Mouse (Mus musculus): Measurements from ENCODE around the gene Ifnk. TPM values are rescaled to one million over a fixed set of nuclear protein-coding genes. Genes with fewer than 3 reads are reported as not detected.

The Ifnk gene
- polyA plus RNA-seq, 1 experiment from 2014 or later = 0.36 TPM

- H3K9ac ChIP-seq (replicated peaks; ENCODE audit: low read length) = peak within 1 kb of the TSS; percentile 77
- no peaks in the 10 kb centered on the region for H3K36me3 ChIP-seq (replicated peaks; ENCODE audit: control insufficient read depth, insufficient read depth, low read depth, low read length)
- under 1% methylated on average over 50 of the region's 50 CpGs for WGBS
- peak within 1 kb of the TSS; percentile 52 for H3K27ac ChIP-seq (replicated peaks; ENCODE audit: low read depth, low read length)
- H3K4me3 ChIP-seq (ENCODE audit: low read depth, low read length) = peak within 1 kb of the TSS; percentile 65
- H3K4me1 ChIP-seq (ENCODE audit: control insufficient read depth, insufficient read depth, low read length) = no peaks in the 10 kb centered on the region
- peak; percentile 83 for ATAC-seq (replicated peaks; ENCODE audit: insufficient number of reproducible peaks, low FRiP score, low TSS enrichment, low read depth)
- H3K27me3 ChIP-seq (ENCODE audit: control insufficient read depth, insufficient read depth, low read length) = no peaks in the 10 kb centered on the region
- peak; percentile 90 for DNase-seq (ENCODE audit: low spot score)
- no peaks in the 10 kb centered on the region for H3K9me3 ChIP-seq (replicated peaks; ENCODE audit: control insufficient read depth, low read length)
- peak within 1 kb of the TSS; percentile 46 for H3K4me2 ChIP-seq (ENCODE audit: low read depth, low read length)
Measured at GRCm38 (mm10) chr4:35156751-35157611, 5.1 kb downstream of the Ifnk start, which contains the start of gene Mob3b. Mob3b (minus strand) TSS chr4:35157484.

DNA sequence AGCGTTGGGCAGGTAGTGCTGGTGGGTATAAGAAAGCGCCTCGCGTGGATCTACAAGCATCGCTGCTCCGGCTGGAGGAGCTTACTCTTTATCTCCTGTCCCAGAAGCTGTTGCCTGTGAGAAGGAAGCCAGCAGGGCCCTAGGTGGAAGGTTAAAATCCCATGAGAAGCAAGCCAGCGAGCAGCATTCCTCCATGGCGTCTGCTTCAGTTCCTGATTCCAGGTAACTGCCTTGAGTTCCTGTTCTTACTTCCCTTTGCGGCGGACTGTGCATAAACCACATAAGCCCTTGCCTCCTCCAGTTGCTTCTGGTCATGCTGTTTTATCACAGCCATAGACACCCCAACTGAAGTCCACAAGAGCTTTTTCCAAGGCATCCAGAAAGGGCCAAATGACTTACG lies 6.0 kb downstream of the Ifnk start:
- Histone ChIP-seq H3K27ac (replicated peaks; ENCODE audit: low read depth, low read length) (no peak overlapping the region), H3K27me3 (ENCODE audit: control insufficient read depth, insufficient read depth, low read length) (no peaks in the 10 kb centered on the region), H3K4me1 (ENCODE audit: control insufficient read depth, insufficient read depth, low read length) (no peaks in the 10 kb centered on the region), H3K4me3 (ENCODE audit: low read depth, low read length) (no peak overlapping the region), H3K36me3 (replicated peaks; ENCODE audit: control insufficient read depth, insufficient read depth, low read depth, low read length) (no peaks in the 10 kb centered on the region), H3K9ac (replicated peaks; ENCODE audit: low read length) (no peak overlapping the region), H3K9me3 (replicated peaks; ENCODE audit: control insufficient read depth, low read length) (no peaks in the 10 kb centered on the region), H3K4me2 (ENCODE audit: low read depth, low read length) (no peak overlapping the region)
- ATAC-seq (replicated peaks; ENCODE audit: insufficient number of reproducible peaks, low FRiP score, low TSS enrichment, low read depth) (no peak), DNase-seq (ENCODE audit: low spot score) (no peak)
- 66% methylated on average over 11 of the region's 11 CpGs for WGBS

DNA sequence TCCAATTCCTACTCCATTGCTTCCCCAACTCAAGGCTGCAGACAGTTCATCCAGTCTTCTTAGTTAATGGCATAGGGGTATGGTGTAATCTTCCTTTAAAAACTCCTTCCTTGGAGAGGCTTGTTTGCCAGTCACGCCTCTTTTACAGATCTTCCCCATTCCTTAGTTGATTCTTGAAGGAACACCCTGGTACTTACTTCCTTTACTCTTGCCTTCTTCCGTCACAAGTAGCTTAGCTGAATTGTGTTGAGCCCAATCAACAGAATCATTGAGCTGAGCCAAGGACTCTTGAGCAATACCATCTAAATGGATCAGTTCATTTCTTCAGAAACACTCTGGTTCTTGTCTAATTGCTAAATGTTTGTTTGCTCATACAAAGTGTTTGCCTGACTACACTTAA lies 13.4 kb downstream of the Ifnk start:
- no peaks in the 10 kb centered on the region for H3K9me3 ChIP-seq (replicated peaks; ENCODE audit: control insufficient read depth, low read length)
- ATAC-seq (replicated peaks; ENCODE audit: insufficient number of reproducible peaks, low FRiP score, low TSS enrichment, low read depth) (no peak), DNase-seq (ENCODE audit: low spot score) (no peak)
- no peak overlapping the region for H3K27ac ChIP-seq (replicated peaks; ENCODE audit: low read depth, low read length)
- no peak overlapping the region for H3K4me3 ChIP-seq (ENCODE audit: low read depth, low read length)
- H3K9ac ChIP-seq (replicated peaks; ENCODE audit: low read length) = no peak overlapping the region
- H3K27me3 ChIP-seq (ENCODE audit: control insufficient read depth, insufficient read depth, low read length) = no peaks in the 10 kb centered on the region
- H3K4me2 ChIP-seq (ENCODE audit: low read depth, low read length) = no peak overlapping the region
- no peaks in the 10 kb centered on the region for H3K4me1 ChIP-seq (ENCODE audit: control insufficient read depth, insufficient read depth, low read length)
- WGBS = 79% methylated on average over 2 of the region's 2 CpGs
- no peaks in the 10 kb centered on the region for H3K36me3 ChIP-seq (replicated peaks; ENCODE audit: control insufficient read depth, insufficient read depth, low read depth, low read length)

GRCm38 (mm10) chr4:35165947-35166346 lies 14.1 kb downstream of the Ifnk start:
- no peaks in the 10 kb centered on the region for H3K36me3 ChIP-seq (replicated peaks; ENCODE audit: control insufficient read depth, insufficient read depth, low read depth, low read length)
- no peaks in the 10 kb centered on the region for H3K9me3 ChIP-seq (replicated peaks; ENCODE audit: control insufficient read depth, low read length)
- no peak overlapping the region for H3K9ac ChIP-seq (replicated peaks; ENCODE audit: low read length)
- H3K4me2 ChIP-seq (ENCODE audit: low read depth, low read length) = no peak overlapping the region
- no peak overlapping the region for H3K27ac ChIP-seq (replicated peaks; ENCODE audit: low read depth, low read length)
- H3K27me3 ChIP-seq (ENCODE audit: control insufficient read depth, insufficient read depth, low read length) = no peaks in the 10 kb centered on the region
- no peak overlapping the region for H3K4me3 ChIP-seq (ENCODE audit: low read depth, low read length)
- H3K4me1 ChIP-seq (ENCODE audit: control insufficient read depth, insufficient read depth, low read length) = no peaks in the 10 kb centered on the region
- no peak for ATAC-seq (replicated peaks; ENCODE audit: insufficient number of reproducible peaks, low FRiP score, low TSS enrichment, low read depth)
- no peak for DNase-seq (ENCODE audit: low spot score)
- WGBS = 75% methylated on average over 3 of the region's 3 CpGs

- DNase-seq (ENCODE audit: low spot score) = no peak
- no peaks in the 10 kb centered on the region for H3K36me3 ChIP-seq (replicated peaks; ENCODE audit: control insufficient read depth, insufficient read depth, low read depth, low read length)
- H3K27ac ChIP-seq (replicated peaks; ENCODE audit: low read depth, low read length) = no peak overlapping the region
- H3K4me1 ChIP-seq (ENCODE audit: control insufficient read depth, insufficient read depth, low read length) = no peaks in the 10 kb centered on the region
- no peak overlapping the region for H3K9ac ChIP-seq (replicated peaks; ENCODE audit: low read length)
- H3K4me3 ChIP-seq (ENCODE audit: low read depth, low read length) = no peak overlapping the region
- no peak for ATAC-seq (replicated peaks; ENCODE audit: insufficient number of reproducible peaks, low FRiP score, low TSS enrichment, low read depth)
- H3K27me3 ChIP-seq (ENCODE audit: control insufficient read depth, insufficient read depth, low read length) = no peaks in the 10 kb centered on the region
- H3K4me2 ChIP-seq (ENCODE audit: low read depth, low read length) = no peak overlapping the region
- H3K9me3 ChIP-seq (replicated peaks; ENCODE audit: control insufficient read depth, low read length) = no peaks in the 10 kb centered on the region
- 73% methylated on average over 5 of the region's 5 CpGs for WGBS
Measured at GRCm38 (mm10) chr4:35167855-35168254, 16.0 kb downstream of the Ifnk start.

- no peaks in the 10 kb centered on the region for H3K27me3 ChIP-seq (ENCODE audit: control insufficient read depth, insufficient read depth, low read length)
- H3K4me2 ChIP-seq (ENCODE audit: low read depth, low read length) = no peak overlapping the region
- no peaks in the 10 kb centered on the region for H3K4me1 ChIP-seq (ENCODE audit: control insufficient read depth, insufficient read depth, low read length)
- no peaks in the 10 kb centered on the region for H3K9me3 ChIP-seq (replicated peaks; ENCODE audit: control insufficient read depth, low read length)
- no peak overlapping the region for H3K4me3 ChIP-seq (ENCODE audit: low read depth, low read length)
- H3K27ac ChIP-seq (replicated peaks; ENCODE audit: low read depth, low read length) = no peak overlapping the region
- no peak for ATAC-seq (replicated peaks; ENCODE audit: insufficient number of reproducible peaks, low FRiP score, low TSS enrichment, low read depth)
- H3K36me3 ChIP-seq (replicated peaks; ENCODE audit: control insufficient read depth, insufficient read depth, low read depth, low read length) = no peaks in the 10 kb centered on the region
- WGBS = 76% methylated on average over 13 of the region's 13 CpGs
- no peak overlapping the region for H3K9ac ChIP-seq (replicated peaks; ENCODE audit: low read length)
- DNase-seq (ENCODE audit: low spot score) = peak; percentile 10
Measured at GRCm38 (mm10) chr4:35169571-35170125, 17.8 kb downstream of the Ifnk start.

- Histone ChIP-seq H3K36me3 (replicated peaks; ENCODE audit: control insufficient read depth, insufficient read depth, low read depth, low read length) (no peaks in the 10 kb centered on the region), H3K9me3 (replicated peaks; ENCODE audit: control insufficient read depth, low read length) (no peaks in the 10 kb centered on the region), H3K4me3 (ENCODE audit: low read depth, low read length) (no peak overlapping the region), H3K4me2 (ENCODE audit: low read depth, low read length) (no peak overlapping the region), H3K9ac (replicated peaks; ENCODE audit: low read length) (no peak overlapping the region), H3K27me3 (ENCODE audit: control insufficient read depth, insufficient read depth, low read length) (no peaks in the 10 kb centered on the region), H3K27ac (replicated peaks; ENCODE audit: low read depth, low read length) (no peak overlapping the region), H3K4me1 (ENCODE audit: control insufficient read depth, insufficient read depth, low read length) (no peaks in the 10 kb centered on the region)
- ATAC-seq (replicated peaks; ENCODE audit: insufficient number of reproducible peaks, low FRiP score, low TSS enrichment, low read depth) = no peak
- WGBS = 91% methylated on average over 2 of the region's 2 CpGs
- DNase-seq (ENCODE audit: low spot score) = no peak
Measured at GRCm38 (mm10) chr4:35172471-35172870, 20.6 kb downstream of the Ifnk start.

- ATAC-seq (replicated peaks; ENCODE audit: insufficient number of reproducible peaks, low FRiP score, low TSS enrichment, low read depth) = no peak
- Histone ChIP-seq H3K36me3 (replicated peaks; ENCODE audit: control insufficient read depth, insufficient read depth, low read depth, low read length) (no peaks in the 10 kb centered on the region), H3K4me1 (ENCODE audit: control insufficient read depth, insufficient read depth, low read length) (no peaks in the 10 kb centered on the region), H3K27ac (replicated peaks; ENCODE audit: low read depth, low read length) (no peak overlapping the region), H3K9ac (replicated peaks; ENCODE audit: low read length) (no peak overlapping the region), H3K9me3 (replicated peaks; ENCODE audit: control insufficient read depth, low read length) (no peaks in the 10 kb centered on the region), H3K4me2 (ENCODE audit: low read depth, low read length) (no peak overlapping the region), H3K27me3 (ENCODE audit: control insufficient read depth, insufficient read depth, low read length) (no peaks in the 10 kb centered on the region), H3K4me3 (ENCODE audit: low read depth, low read length) (no peak overlapping the region)
- no peak for DNase-seq (ENCODE audit: low spot score)
- 57% methylated on average over 1 of the region's 1 CpGs for WGBS
Measured at GRCm38 (mm10) chr4:35173551-35173950, 21.7 kb downstream of the Ifnk start.

All from embryonic facial prominence, embryonic 11.5 days (tissue).